Mouse (Mus musculus): ENCODE measurements around the gene Insl6. TPM values are rescaled to one million over a fixed set of nuclear protein-coding genes. Genes with fewer than 3 reads are reported as not detected.
A peak's percentile ranks its signal among the peaks of the same experiment; 100 is the strongest.

Gene Insl6
- polyA plus RNA-seq, 1 experiment, result 6.8 TPM

- 88% methylated on average over 7 of the region's 7 CpGs for WGBS
- H3K27me3 ChIP-seq (ENCODE audit: control insufficient read depth, insufficient read depth, low read length), result no peaks in the 10 kb centered on the region
- TF ChIP-seq POLR2A (IDR thresholded peaks at IDR 0.05; ENCODE audit: low read depth, low read length) (no peak), CTCF (IDR thresholded peaks at IDR 0.05; ENCODE audit: extremely low read depth, insufficient read length, insufficient replicate concordance, low read depth, low read length) (no peak)
- H3K36me3 ChIP-seq (ENCODE audit: control insufficient read depth, insufficient read depth, low read length), result peaks cover 6% of the 10 kb centered on the region
- no peak overlapping the region for H3K4me3 ChIP-seq (ENCODE audit: low read depth, low read length)
- peaks cover 9% of the 10 kb centered on the region for H3K4me1 ChIP-seq (ENCODE audit: control insufficient read depth, insufficient read depth, insufficient read length, low read length)
- H3K27ac ChIP-seq (ENCODE audit: insufficient read depth, low read depth, low read length), result no peak overlapping the region
Observed at GRCm38 (mm10) chr19:29370545-29371283, 45.6 kb upstream of the Insl6 start.

GRCm38 (mm10) chr19:29370112-29370511 is 45.0 kb upstream of the Insl6 start:
- H3K27ac ChIP-seq (ENCODE audit: insufficient read depth, low read depth, low read length), result no peak overlapping the region
- H3K4me3 ChIP-seq (ENCODE audit: low read depth, low read length), result no peak overlapping the region
- TF ChIP-seq POLR2A (IDR thresholded peaks at IDR 0.05; ENCODE audit: low read depth, low read length) (no peak), CTCF (IDR thresholded peaks at IDR 0.05; ENCODE audit: extremely low read depth, insufficient read length, insufficient replicate concordance, low read depth, low read length) (no peak)
- H3K27me3 ChIP-seq (ENCODE audit: control insufficient read depth, insufficient read depth, low read length), result no peaks in the 10 kb centered on the region
- 71% methylated on average over 12 of the region's 12 CpGs for WGBS
- peaks cover 5% of the 10 kb centered on the region for H3K36me3 ChIP-seq (ENCODE audit: control insufficient read depth, insufficient read depth, low read length)
- H3K4me1 ChIP-seq (ENCODE audit: control insufficient read depth, insufficient read depth, insufficient read length, low read length), result peaks cover 9% of the 10 kb centered on the region

DNA sequence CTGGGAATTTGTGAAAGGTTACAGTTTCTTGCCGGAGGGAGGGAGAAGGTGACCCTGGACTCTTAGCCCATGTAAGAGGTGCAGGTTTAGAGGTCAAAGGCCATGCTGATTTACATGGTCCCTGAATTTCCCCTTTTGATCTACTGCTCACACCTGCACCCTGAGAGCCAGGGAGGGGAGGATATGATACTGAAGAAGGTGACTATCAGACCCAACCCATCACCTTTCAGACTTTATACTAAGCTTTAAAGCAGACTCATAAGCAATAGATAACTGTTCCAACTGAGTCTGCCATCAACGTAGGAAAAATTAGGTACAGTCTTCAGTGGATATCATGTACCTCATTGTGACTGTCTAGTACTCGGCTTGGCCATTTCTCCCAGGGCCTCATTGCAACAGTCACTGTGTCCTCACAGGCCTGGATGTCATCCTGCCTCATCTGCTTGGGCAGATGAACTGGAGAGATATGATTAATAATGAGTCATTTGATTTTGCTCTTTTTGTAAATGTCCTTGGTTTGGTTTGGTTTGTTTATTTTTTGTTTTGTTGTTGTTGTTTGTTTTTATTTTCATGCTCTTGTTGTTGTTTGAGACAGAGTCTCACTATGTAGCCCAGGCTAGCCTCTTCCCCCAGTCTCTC is 43.6 kb upstream of the Insl6 start:
- TF ChIP-seq POLR2A (IDR thresholded peaks at IDR 0.05; ENCODE audit: low read depth, low read length), result no peak
- TF ChIP-seq CTCF (IDR thresholded peaks at IDR 0.05; ENCODE audit: extremely low read depth, insufficient read length, insufficient replicate concordance, low read depth, low read length), result no peak
- Histone ChIP-seq H3K27ac (ENCODE audit: insufficient read depth, low read depth, low read length) (peak overlapping the region; percentile 3; the same call in 1 of the 2 replicates), H3K36me3 (ENCODE audit: control insufficient read depth, insufficient read depth, low read length) (peaks cover 2% of the 10 kb centered on the region), H3K4me1 (ENCODE audit: control insufficient read depth, insufficient read depth, insufficient read length, low read length) (peaks cover 9% of the 10 kb centered on the region), H3K4me3 (ENCODE audit: low read depth, low read length) (peak overlapping the region; percentile 1; the same call in 1 of the 2 replicates), H3K27me3 (ENCODE audit: control insufficient read depth, insufficient read depth, low read length) (no peaks in the 10 kb centered on the region)
- WGBS, result 66% methylated on average over 3 of the region's 3 CpGs

GRCm38 (mm10) chr19:29368041-29368440 is 42.9 kb upstream of the Insl6 start:
- no peak overlapping the region for H3K4me3 ChIP-seq (ENCODE audit: low read depth, low read length)
- H3K27ac ChIP-seq (ENCODE audit: insufficient read depth, low read depth, low read length), result no peak overlapping the region
- peaks cover 9% of the 10 kb centered on the region for H3K4me1 ChIP-seq (ENCODE audit: control insufficient read depth, insufficient read depth, insufficient read length, low read length)
- no peaks in the 10 kb centered on the region for H3K36me3 ChIP-seq (ENCODE audit: control insufficient read depth, insufficient read depth, low read length)
- WGBS, result 82% methylated on average over 2 of the region's 2 CpGs
- TF ChIP-seq POLR2A (IDR thresholded peaks at IDR 0.05; ENCODE audit: low read depth, low read length) (no peak), CTCF (IDR thresholded peaks at IDR 0.05; ENCODE audit: extremely low read depth, insufficient read length, insufficient replicate concordance, low read depth, low read length) (no peak)
- H3K27me3 ChIP-seq (ENCODE audit: control insufficient read depth, insufficient read depth, low read length), result no peaks in the 10 kb centered on the region

DNA sequence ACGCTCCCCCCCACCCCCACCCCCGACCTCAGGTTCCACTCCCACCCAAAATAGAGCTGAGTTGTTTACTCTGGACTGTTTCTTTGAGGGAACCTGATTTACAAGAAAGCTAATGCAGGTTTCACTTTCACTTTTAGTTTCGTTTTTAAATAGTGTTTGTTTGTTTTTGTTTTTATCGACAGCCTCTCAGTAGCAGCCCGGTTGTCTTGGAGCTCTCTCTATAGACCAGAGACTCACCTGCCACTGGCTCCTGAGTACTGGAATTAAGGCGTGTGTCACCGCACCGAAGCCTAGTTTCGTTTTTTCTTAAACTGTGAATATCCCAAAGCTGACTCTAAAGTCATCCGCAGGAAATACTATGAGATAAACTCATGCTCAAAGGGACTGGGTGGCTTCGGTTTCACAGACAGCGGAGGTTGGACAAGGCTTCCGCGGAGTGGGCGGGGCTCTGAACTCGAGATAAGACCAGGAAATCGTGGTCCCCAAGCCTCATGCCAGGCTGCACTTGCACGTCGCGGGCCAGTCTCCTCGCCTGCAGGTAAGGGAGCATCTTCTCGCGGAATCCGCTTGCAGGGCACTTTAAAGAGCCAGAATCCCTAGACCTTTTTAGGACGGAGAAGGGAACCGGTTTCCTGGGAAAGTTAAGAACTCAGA is 41.9 kb upstream of the Insl6 start, which contains the start of the genes Plgrkt and Cd274:
Plgrkt (minus strand) TSS at position 422 of the 654 bp plus-strand sequence.
Cd274 (plus strand) TSS at position 487 of the 654 bp plus-strand sequence.
- peak; percentile 80 for TF ChIP-seq POLR2A (IDR thresholded peaks at IDR 0.05; ENCODE audit: low read depth, low read length)
- TF ChIP-seq CTCF (IDR thresholded peaks at IDR 0.05; ENCODE audit: extremely low read depth, insufficient read length, insufficient replicate concordance, low read depth, low read length), result no peak
- Histone ChIP-seq H3K4me1 (ENCODE audit: control insufficient read depth, insufficient read depth, insufficient read length, low read length) (peaks cover 6% of the 10 kb centered on the region), H3K27ac (ENCODE audit: insufficient read depth, low read depth, low read length) (peak within 1 kb of the TSS; percentile 85), H3K27me3 (ENCODE audit: control insufficient read depth, insufficient read depth, low read length) (no peaks in the 10 kb centered on the region), H3K36me3 (ENCODE audit: control insufficient read depth, insufficient read depth, low read length) (no peaks in the 10 kb centered on the region), H3K4me3 (ENCODE audit: low read depth, low read length) (peak within 1 kb of the TSS; percentile 57)
- 2% methylated on average over 26 of the region's 26 CpGs for WGBS

DNA sequence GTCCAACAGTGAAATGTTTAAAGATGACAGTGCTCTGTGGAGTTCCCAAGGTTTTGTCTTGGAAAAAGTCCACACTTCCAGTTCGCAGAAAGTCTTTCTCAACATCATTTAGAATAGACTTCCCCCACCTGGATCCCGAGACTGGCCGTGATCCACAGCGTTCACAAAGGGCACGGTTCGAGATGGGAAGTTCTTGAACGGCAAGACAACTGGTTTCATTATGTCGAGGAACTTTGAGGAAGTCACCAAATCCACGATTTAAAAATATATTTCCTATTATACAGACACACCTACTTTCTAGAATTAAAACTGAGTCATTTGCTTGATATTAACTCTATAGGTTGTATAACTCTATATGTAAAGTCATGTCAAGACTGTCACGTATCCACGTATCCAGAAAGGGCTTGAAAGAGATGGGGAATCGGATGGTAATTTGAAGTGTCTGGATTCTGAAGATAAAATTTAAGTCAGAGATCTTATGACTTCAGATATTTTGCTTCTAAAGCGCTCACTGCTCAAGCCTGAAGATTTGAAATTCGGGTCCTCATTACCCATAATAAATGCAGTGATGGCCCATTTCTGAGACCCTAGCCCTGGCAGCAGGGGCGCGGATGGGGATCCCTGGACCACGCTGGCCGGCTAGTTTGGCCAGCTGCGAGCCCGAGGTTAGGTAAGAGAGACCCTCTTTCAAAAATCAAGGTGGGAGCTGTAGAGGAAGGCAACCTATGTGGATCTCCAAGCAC is 41.2 kb upstream of the Insl6 start:
- TF ChIP-seq POLR2A (IDR thresholded peaks at IDR 0.05; ENCODE audit: low read depth, low read length), result no peak
- no peak for TF ChIP-seq CTCF (IDR thresholded peaks at IDR 0.05; ENCODE audit: extremely low read depth, insufficient read length, insufficient replicate concordance, low read depth, low read length)
- Histone ChIP-seq H3K4me1 (ENCODE audit: control insufficient read depth, insufficient read depth, insufficient read length, low read length) (peaks cover 6% of the 10 kb centered on the region), H3K36me3 (ENCODE audit: control insufficient read depth, insufficient read depth, low read length) (no peaks in the 10 kb centered on the region), H3K27me3 (ENCODE audit: control insufficient read depth, insufficient read depth, low read length) (no peaks in the 10 kb centered on the region), H3K4me3 (ENCODE audit: low read depth, low read length) (peak overlapping the region; percentile 57), H3K27ac (ENCODE audit: insufficient read depth, low read depth, low read length) (peak overlapping the region; percentile 85)
- 57% methylated on average over 20 of the region's 20 CpGs for WGBS
